Mouse (Mus musculus) central nervous system, embryonic 18 days (tissue): ENCODE measurements around the gene Arap1. TPM values are rescaled to one million over a fixed set of nuclear protein-coding genes. Genes with fewer than 3 reads are reported as not detected.

Experiments used
- polyA plus RNA-seq: library from polyadenylated mRNA; depleted of rRNA; stranded (reverse); fragments of >200 nt; gene quantifications from 2 replicates; pipeline ENCODE4 v1.2.3, GENCODE M21; 2012; rRNA removed

Arap1 gene
- polyA plus RNA-seq: 11.7 and 16.2 TPM in 2 replicates

GRCm38 (mm10) chr7:101347767-101348270 is at the start of gene Arap1:
TSS of gene Arap1 (plus strand) at chr7:101348067.

DNA sequence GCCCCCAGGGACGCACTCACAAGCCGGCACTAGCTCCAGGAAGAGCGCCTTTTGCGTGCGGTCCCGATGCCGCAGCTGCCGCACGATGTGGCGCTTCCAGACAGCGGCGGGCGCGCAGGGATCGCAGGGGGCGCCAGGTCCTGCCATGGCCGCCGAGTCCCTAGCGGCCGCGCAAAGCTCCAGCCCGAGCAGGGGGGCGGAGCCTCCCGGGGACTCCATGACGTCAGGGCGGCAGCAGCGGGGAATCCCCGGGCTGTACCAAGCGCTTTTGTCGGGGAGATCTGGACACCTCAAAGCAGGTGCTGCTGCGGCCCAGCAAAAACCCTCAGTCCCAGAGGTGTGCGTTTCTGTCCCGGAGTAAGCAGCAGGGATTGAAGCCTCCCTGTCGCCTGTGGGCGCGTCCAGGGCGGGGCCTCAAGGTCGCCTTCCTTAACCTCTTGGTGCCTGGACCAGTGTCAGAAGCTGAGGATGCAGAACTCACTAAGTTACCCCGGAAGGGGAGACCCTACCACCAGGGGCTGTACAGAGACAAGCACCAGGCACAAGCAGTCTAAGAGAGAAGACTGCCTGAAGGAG is 45.9 kb upstream of the Arap1 start, which contains the start of gene Atg16l2:
TSS of gene Atg16l2 (minus strand) at position 371 of the 576 bp plus-strand sequence.

GRCm38 (mm10) chr7:101317014-101317413 is 30.9 kb upstream of the Arap1 start, which contains the start of gene Stard10:
TSS of gene Stard10 (plus strand) at chr7:101317086.

GRCm38 (mm10) chr7:101410267-101410936 is 62.5 kb downstream of the Arap1 start, which contains the start of gene Gm45837:
TSS of gene Gm45837 (plus strand) at chr7:101410886.

GRCm38 (mm10) chr7:101421529-101421928 is 73.7 kb downstream of the Arap1 start, which contains the start of gene Pde2a:
TSS of gene Pde2a (plus strand) at chr7:101421691.

Other genes with a start within 250 kb of the Arap1 start
- 44.7 and 47.5 TPM in 2 replicates for gene Atg16l2, start 45.8 kb upstream of the Arap1 start, polyA plus RNA-seq
- 15.6 and 16.3 TPM in 2 replicates for gene Stard10, start 31.0 kb upstream of the Arap1 start, polyA plus RNA-seq
- 0.63 TPM in 1 of 2 replicates, not detected in the other for gene Gm45837, start 62.8 kb downstream of the Arap1 start, polyA plus RNA-seq
- 46.2 and 51.6 TPM in 2 replicates for gene Pde2a, start 73.6 kb downstream of the Arap1 start, polyA plus RNA-seq
- not detected in 2 replicates for gene Art2b, start 237.5 kb downstream of the Arap1 start, polyA plus RNA-seq